Mouse (Mus musculus): ENCODE results near the gene Mical3. TPM values are rescaled to one million over a fixed set of nuclear protein-coding genes. Genes with fewer than 3 reads are reported as not detected.

Mical3 gene
- total RNA-seq, 2 experiments from 2014 or later: 137 to 148 TPM

GRCm38 (mm10) chr6:121116434-121116833, 14.4 kb downstream of the Mical3 start:
- intact Hi-C loops (cut with DNase I): no loop called here
- no peak for DNase-seq

GRCm38 (mm10) chr6:121111448-121112055, 19.2 kb downstream of the Mical3 start:
- peak; percentile 56 to 69 for DNase-seq
- intact Hi-C loops (cut with DNase I): loop anchor here (2.0 to 5.0 kb wide), 3 partner anchors 19 to 95 kb away; partner anchors contain the start of gene Mical3

GRCm38 (mm10) chr6:121109998-121110603, 20.7 kb downstream of the Mical3 start:
- DNase-seq: peak; percentile 95
- intact Hi-C loops (cut with DNase I): loop anchor here (2.0 to 5.0 kb wide), 4 partner anchors 21 to 93 kb away; partner anchors contain the start of gene Mical3

GRCm38 (mm10) chr6:121109181-121109981, 21.4 kb downstream of the Mical3 start:
- peak; percentile 66 to 70 for DNase-seq
- intact Hi-C loops (cut with DNase I): loop anchor here (5.0 kb wide), 1 partner anchor 52 kb away; no protein-coding TSS in a partner anchor

GRCm38 (mm10) chr6:121108075-121108474, 22.7 kb downstream of the Mical3 start:
- no peak for DNase-seq
- intact Hi-C loops (cut with DNase I): loop anchor here (5.0 kb wide), 1 partner anchor 51 kb away; no protein-coding TSS in a partner anchor

GRCm38 (mm10) chr6:121106711-121107405, 23.9 kb downstream of the Mical3 start:
- intact Hi-C loops (cut with DNase I): loop anchor here (5.0 kb wide), 1 partner anchor 50 kb away; no protein-coding TSS in a partner anchor
- DNase-seq: no peak

GRCm38 (mm10) chr6:121105726-121106125, 25.1 kb downstream of the Mical3 start:
- no peak for DNase-seq
- intact Hi-C loops (cut with DNase I): loop anchor here (5.0 kb wide), 1 partner anchor 48 kb away; no protein-coding TSS in a partner anchor

GRCm38 (mm10) chr6:121103406-121104171, 27.2 kb downstream of the Mical3 start:
- no peak for DNase-seq
- intact Hi-C loops (cut with DNase I): no loop called here

GRCm38 (mm10) chr6:121102941-121103340, 27.9 kb downstream of the Mical3 start:
- no peak for DNase-seq
- intact Hi-C loops (cut with DNase I): no loop called here

GRCm38 (mm10) chr6:121102084-121102483, 28.7 kb downstream of the Mical3 start:
- intact Hi-C loops (cut with DNase I): no loop called here
- no peak for DNase-seq

GRCm38 (mm10) chr6:121101201-121101600, 29.6 kb downstream of the Mical3 start:
- intact Hi-C loops (cut with DNase I): no loop called here

GRCm38 (mm10) chr6:121099831-121100230, 31.0 kb downstream of the Mical3 start:
- intact Hi-C loops (cut with DNase I): no loop called here
- no peak for DNase-seq

More at GRCm38 (mm10) chr6:121101201-121101600, 29.6 kb downstream of the Mical3 start:
- DNase-seq: no peak

GRCm38 (mm10) chr6:121099228-121099608, 31.6 kb downstream of the Mical3 start:
- DNase-seq: no peak
- intact Hi-C loops (cut with DNase I): no loop called here

- intact Hi-C loops (cut with DNase I): no loop called here
- no peak for DNase-seq
These were observed 32.1 kb downstream of the Mical3 start for GRCm38 (mm10) chr6:121098511-121099227.

GRCm38 (mm10) chr6:121098109-121098508, 32.7 kb downstream of the Mical3 start:
- intact Hi-C loops (cut with DNase I): no loop called here
- no peak for DNase-seq

- no peak for DNase-seq
- intact Hi-C loops (cut with DNase I): no loop called here
These were observed 33.9 kb downstream of the Mical3 start for GRCm38 (mm10) chr6:121096862-121097261.

GRCm38 (mm10) chr6:121096390-121096789, 34.4 kb downstream of the Mical3 start:
- DNase-seq: no peak
- intact Hi-C loops (cut with DNase I): no loop called here

GRCm38 (mm10) chr6:121093662-121094408, 37.0 kb downstream of the Mical3 start:
- intact Hi-C loops (cut with DNase I): no loop called here
- DNase-seq: no peak
